Mouse (Mus musculus) liver (tissue): Measurements from ENCODE around the gene Fbxw22.
"Not testable (repeated sequence)": the region's sequence is repeated elsewhere in the genome, so short reads cannot be mapped to it uniquely, and the experiment has no call there.

ENCODE experiments used
- DNase-seq: peaks from one replicate; pipeline ENCODE4 v3.0.0-alpha.2; 2020; ENCODE audit warnings: mixed read lengths

Gene Fbxw22

DNA sequence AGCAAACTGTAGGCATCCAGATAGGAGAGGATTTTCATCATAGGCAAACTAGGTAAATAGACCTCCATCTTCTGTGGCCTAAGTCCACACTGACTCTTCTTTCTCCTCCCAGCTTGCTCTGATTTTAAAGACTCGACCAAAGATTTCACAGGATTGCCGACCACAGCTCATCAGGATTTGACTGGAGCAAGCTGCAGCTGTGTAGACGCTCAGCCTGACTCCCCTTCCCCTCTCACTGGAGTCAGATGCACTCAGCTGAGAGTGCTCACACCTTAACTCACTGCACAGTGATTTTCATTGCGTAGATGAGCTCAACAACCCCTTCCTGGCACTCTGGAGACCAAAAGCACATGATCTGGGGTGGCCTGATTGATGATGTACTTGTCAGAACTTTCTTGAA is at the start of gene Fbxw22:
Fbxw22 (minus strand) TSS at position 101 of the 400 bp plus-strand sequence.
- DNase-seq, result not testable (repeated sequence)

DNA sequence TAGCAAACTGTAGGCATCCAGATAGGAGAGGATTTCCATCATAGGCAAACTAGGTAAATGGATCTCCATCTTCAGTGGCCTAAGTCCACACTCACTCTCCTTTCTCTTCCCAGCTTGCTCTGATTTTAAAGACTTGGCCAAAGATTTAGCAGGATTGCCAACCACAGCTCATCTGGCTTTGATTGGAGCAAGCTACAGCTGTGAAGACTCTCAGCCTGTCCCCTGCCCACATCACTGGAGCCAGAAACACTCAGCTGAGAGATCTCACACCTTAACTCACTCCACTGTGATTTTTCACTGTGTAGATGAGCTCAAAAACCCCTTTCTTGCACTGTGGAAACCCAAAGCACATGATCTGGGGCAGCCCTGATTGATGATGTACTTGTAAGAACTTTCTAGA is 44.9 kb upstream of the Fbxw22 start, which contains the start of gene Fbxw16:
Fbxw16 (minus strand) TSS at position 101 of the 400 bp plus-strand sequence.
- no peak for DNase-seq

DNA sequence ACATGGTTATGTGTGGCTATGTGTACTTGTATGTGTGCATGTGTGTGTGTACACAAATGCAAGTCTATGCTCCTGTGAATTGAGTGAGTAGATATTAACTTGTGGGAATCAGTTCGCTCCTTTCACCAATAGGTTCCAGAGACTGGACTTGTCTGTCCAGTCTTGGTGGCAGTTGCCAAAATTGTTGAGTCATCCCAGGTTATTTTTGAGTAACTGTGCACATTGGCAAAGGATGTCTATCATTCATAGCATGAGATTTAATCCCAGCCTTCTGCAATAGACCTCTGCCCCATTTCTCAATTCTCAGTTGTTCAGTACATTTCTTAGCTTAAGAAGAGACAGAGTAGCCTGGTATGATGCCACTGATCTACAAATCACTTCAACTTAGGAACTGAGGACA is 28.9 kb upstream of the Fbxw22 start:
- no peak for DNase-seq

DNA sequence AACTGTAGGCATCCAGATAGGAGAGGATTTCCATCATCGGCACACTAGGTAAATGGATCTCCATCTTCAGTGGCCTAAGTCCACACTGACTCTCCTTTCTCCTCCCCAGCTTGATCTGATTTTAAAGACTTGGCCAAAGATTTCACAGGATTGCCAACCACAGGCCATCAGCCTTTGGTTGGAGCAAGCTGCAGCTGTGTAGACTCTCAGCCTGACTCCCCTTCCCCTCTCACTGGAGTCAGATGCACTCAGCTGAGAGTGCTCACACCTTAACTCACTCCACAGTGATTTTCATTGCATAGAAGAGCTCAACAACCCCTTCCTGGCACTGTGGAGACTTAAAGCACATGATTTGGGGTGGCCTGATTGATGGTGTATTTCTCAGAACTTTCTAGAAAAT is 64.5 kb downstream of the Fbxw22 start, which contains the start of gene Fbxw28:
Fbxw28 (minus strand) TSS at position 101 of the 400 bp plus-strand sequence.
- not testable (repeated sequence) for DNase-seq
